Mouse (Mus musculus): ENCODE measurements at regions not wholly inside any gene's neighbourhood (a gene's known extent, or its start where the extent isn't known, plus 50 kb on each side); places are given as distances from the start of the nearest gene placed in this dataset.

DNA sequence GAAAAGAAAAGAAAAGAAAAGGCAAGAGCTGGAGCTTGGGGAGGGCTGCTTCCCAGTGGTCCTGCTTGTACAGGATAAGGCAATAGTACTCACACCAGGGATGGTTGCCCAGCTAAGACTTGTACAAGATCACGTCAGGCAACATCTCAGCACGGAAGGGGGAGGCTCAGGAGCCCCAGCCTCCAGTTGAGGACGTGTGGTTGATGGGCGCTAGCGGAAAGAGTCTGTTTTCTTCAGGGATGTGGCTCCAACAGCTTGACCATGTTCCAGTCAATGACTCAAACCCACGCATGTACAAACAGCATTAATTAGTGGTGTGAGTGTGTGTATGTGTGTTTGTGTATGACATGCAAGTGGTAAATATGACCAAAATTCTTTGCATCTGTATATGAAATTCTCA lies 153.1 kb upstream of the Rpl34 start:
- TF ChIP-seq POLR2A (IDR thresholded peaks at IDR 0.05; ENCODE audit: insufficient read length, low read depth) (no peak), TCF3 (IDR thresholded peaks at IDR 0.05; ENCODE audit: insufficient read length, low read depth) (no peak), USF1 (IDR thresholded peaks at IDR 0.05; ENCODE audit: low read depth) (no peak), E2F4 (IDR thresholded peaks at IDR 0.05; ENCODE audit: insufficient read depth) (no peak), POLR2AphosphoS2 (IDR thresholded peaks at IDR 0.05; ENCODE audit: insufficient read length, low read depth) (no peak)

Data from myocyte (in vitro differentiated cells).